Mouse (Mus musculus) kidney, adult 11 months (tissue): ENCODE results near the gene Dusp11.
"Not testable (repeated sequence)": the region's sequence is repeated elsewhere in the genome, so short reads cannot be mapped to it uniquely, and the experiment has no call there.

Experiments
- DNase-seq: peaks from one replicate; pipeline ENCODE4 v3.0.0; 2022

The Dusp11 gene

DNA sequence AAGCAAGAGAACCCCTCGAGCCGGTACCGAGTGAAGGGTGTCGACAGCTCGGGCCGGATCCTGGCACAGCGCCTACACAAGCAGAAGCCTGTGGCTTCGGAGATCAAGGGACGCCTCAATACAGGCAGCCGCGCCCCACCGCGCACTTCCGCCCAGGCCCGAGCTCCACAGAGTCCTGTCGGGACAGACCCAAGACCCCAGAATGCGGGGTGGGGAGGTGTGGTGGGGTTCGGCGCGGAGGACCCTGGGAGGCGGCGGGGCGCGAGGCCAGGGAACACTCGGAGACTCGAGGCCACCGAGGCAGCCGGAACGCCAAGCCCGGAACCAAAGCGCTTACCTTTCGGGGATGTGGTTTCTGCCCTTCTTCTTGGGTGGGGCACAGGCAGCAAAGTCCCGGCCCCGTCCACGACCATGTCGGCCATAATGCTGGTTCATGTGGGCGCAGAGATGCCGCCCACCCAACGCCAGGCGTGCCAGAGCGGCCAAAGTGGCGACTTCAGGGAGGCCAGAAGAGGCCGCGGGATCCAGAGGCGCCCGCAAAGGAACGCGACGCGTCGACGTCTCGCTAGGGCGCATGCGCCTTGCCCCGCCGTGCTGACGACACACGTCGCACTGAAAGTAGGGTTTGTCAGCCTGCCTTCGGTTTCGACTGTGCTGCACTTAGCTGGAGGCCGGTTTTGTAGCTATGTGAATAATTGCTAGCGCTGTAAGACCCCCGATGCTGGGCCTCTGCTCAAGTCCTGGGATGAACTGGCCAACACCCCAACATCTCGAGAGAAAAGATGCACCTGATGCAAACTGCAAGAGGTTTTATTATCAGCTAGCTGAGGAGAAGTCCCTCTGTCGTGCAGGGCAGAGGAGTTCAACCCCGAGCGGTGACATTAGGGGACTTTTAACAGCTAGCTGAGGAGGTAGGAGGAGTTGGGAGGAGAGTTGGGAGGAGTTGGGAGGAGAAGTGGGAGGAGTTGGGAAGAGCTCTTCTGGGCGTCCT lies at the start of gene Dusp11:
Gene Dusp11, minus strand, starts transcription at position 567 of the 991 bp plus-strand sequence.
- peak; percentile 89 for DNase-seq

- DNase-seq: peak; percentile 39
Measured at GRCm38 (mm10) chr6:86009980-86010379, 48.5 kb upstream of the Dusp11 start.

DNA sequence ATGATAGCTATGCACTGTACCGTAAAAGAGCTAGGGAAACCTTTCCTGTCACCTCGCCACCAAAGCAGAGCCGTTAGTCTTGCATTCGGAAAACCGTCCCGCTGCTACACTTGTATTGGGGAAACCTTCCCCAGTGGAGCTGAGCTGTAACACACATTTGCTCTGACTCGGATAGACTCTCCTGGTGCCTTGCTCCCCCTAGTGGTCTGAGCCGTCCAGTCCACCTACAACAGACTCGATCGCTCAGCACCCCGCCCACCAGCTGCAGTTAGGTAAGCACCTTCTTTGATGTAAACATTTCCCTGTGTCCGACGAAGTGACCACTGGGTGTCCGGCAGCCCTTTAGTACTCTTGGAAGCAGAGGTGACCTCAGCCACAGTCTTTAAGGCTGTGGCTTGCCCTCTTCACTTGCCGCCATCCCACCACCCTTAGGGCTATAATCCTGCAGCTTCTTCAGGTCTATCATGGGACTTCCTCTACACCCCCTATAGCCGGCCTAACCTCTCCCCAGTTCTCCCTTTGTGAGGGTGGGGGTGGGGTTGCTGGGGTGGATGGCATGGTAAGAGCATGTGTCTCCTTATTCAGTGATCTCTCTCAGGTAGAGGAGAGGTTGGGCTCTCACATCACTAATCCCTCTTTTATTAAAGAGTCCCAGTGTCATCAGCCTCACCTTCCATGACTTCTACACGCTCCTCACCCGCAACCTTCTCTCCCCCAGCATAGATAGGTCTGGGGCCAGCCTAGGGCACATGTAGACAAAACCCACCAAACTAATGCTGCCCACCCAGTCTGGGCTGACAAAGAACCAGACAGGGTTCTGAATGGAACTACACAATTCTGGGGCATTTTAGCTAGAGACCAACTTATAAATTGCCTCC lies 43.0 kb upstream of the Dusp11 start:
- DNase-seq: peak; percentile 65

- DNase-seq: no peak
Measured at GRCm38 (mm10) chr6:86003405-86003925, 42.0 kb upstream of the Dusp11 start.

DNA sequence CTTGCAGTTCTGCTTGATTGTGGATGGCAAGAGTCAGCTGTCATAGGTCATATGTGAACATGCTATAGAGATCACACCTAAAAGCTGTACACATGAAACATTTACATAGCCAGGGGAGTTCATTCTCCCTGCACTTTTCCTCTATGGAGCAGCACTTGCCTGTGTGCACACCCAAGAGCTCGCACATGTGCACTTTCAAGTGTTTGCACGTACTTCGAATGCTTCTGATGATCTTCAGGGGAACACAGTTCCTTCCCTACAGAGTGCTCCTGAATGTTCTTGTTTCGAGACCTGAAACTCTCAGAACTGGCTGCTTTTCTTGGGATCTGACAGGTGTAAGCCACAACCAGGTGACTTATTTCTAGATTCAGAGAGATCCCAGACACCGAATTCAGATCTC lies 29.3 kb upstream of the Dusp11 start:
- not testable (repeated sequence) for DNase-seq

DNA sequence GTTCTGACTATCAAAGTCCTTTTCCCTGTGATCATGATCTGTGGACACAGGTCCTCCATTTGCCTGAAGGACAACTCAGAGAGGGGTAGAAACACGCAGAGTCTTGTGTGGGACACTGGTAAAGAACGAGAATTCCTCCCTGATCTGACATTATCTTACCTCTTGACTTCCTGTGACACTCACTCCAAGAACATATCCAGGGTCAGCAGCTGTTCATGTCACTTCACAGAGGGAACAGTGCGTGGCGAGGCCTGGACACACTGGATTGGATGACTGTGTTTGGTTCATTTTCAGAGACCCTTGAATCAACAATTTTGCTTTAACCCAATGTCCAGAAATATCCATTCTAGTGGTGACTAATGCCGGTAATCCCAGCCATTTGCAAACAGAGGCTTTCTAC lies 28.1 kb upstream of the Dusp11 start:
- DNase-seq: not testable (repeated sequence)

DNA sequence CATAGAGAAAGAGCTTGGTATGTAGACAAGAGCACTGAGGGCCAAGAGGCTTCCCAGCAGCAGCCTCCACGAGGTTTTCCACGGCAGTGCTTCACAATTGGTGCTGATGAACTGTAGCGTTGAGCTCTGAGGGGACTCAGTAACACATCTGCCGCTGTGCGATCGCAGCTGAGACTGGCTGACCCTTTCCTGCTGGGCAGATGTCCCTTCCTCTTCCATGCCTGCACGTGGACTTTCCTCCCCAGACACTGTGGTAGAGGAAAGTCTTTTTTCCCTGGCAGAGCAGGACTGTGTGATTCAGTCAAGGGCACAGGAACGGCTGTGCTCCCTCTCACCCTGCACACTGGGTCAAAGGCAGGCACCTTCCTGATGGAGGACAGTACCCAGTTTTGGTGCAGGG lies 22.9 kb upstream of the Dusp11 start:
- DNase-seq: no peak

GRCm38 (mm10) chr6:85978736-85979135 lies 17.3 kb upstream of the Dusp11 start:
- not testable (repeated sequence) for DNase-seq

DNA sequence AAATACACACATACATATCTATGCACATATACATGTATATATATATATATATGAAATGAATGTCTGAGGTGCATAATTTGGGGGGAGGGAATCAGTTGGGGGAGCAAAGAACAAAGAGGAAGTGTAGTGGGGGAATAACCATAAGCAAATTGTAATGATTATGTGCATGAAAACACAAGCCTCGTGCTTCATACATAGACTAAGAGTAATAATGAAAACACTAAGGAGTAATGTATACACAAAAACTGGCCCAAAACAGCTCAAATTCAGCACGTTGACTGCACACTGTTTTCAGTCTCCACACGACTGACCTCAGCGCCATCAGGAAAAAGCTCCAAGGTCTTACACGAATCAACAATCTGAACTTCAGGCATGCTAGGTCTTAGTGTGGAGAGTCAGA lies 14.8 kb upstream of the Dusp11 start:
- no peak for DNase-seq

DNA sequence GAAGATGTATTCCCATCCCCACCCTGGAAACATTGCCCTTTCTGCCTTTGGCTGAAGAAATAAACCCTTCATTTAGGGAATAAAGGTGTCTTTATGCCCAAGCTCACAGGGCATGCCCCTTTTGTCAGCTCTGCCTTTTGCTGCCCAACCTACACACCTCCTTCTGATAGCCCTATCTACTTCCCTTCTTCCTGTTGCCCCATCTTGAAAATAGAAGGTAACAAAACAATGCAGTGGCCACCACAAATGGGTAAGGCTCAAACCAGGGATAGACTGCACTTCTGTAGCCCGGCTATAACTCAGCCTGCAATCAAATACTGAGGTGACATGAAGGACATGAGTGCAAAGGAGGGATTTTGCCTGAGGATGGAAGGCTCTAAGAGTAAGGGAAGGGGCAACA lies 14.3 kb upstream of the Dusp11 start:
- DNase-seq: no peak

- no peak for DNase-seq
Measured at GRCm38 (mm10) chr6:85974941-85975617, 13.6 kb upstream of the Dusp11 start.

DNA sequence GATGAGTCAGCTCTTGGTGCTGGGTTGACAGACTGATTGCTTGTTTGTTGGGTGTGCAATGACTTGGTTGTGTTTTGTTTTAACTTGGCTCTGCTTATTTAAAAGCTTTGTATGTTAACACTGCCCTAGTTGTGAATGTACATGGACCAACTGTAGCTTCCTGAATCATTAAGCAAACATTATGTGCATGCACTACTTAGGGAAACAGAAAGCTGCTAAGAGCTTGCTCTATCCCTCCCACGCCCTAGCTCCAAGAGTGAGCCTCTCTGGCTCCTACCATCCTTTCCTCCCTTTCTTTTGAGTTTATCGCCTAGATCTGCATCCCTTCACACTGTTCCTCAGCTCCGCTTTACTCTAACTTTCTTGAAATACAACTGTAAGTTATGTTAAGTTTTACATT lies 11.9 kb upstream of the Dusp11 start:
- DNase-seq: no peak

GRCm38 (mm10) chr6:85972699-85973098 lies 11.2 kb upstream of the Dusp11 start:
- no peak for DNase-seq

DNA sequence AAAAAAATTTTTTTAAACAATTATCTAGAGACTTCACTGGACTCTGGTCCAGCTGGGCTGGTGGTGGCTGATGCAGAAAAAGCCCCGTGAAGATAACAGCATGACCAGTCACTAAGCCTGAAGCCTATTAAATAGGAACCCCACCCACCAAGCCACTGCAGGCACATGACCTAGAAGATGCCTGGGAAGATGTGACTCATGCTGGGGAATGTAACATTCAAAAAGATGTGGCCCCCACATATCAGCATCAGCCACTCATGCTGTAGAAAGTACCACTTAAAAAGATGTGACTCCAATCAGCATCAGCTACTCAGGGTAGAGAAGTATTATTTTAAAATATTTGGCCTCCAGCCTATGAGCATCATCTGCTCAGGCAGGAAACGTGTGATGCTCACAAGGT lies 8.4 kb upstream of the Dusp11 start:
- no peak for DNase-seq

- no peak for DNase-seq
Measured at GRCm38 (mm10) chr6:85966686-85967085, 5.2 kb upstream of the Dusp11 start.

GRCm38 (mm10) chr6:85966081-85966480 lies 4.6 kb upstream of the Dusp11 start:
- DNase-seq: not testable (repeated sequence)

- no peak for DNase-seq
Measured at GRCm38 (mm10) chr6:85957581-85957980, 3.9 kb downstream of the Dusp11 start.

DNA sequence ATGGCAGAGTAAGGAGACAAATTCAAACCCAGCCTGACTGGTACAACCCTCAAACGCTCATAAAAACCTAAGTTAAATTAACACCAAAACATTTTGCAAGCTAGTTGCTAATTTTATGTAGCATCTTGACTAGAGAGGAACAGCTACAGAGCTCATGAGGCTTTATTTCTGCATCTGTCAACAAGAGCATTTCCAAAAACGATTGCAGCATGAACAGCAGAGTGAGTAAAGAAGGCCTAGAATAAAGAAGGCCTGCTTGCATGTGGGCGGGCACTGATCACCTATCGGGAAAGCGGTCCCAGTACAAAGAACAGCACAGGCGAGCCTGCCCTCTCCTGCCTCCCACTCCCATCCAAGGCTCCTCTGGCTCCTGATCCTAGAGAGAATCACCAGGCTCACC lies 12.9 kb downstream of the Dusp11 start:
- no peak for DNase-seq

DNA sequence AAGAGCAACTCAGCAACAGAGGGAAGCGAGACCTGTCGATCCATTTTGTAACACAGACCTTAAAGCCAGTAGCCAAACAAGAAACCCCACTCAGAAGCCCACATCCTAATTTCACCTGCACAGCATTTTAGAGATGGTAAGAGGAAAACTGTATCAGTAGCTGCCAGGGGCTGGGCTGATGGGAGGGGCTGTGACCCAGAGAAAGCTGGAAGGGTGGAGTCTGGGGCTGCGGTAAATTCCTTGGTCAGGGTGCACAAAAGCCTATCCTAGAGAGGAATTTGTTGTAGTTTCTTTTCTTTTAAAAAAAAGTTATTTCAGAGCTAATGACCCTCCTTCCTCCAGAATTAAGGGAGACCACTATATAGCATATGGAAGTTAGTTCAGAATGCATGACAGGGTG lies 19.0 kb downstream of the Dusp11 start:
- DNase-seq: no peak

- DNase-seq: no peak
Measured at GRCm38 (mm10) chr6:85938701-85939100, 22.8 kb downstream of the Dusp11 start.

GRCm38 (mm10) chr6:85936508-85937465 lies 24.7 kb downstream of the Dusp11 start:
- DNase-seq: peak; percentile 94

GRCm38 (mm10) chr6:85935646-85936045 lies 25.8 kb downstream of the Dusp11 start:
- no peak for DNase-seq
